Mouse (Mus musculus): Measurements from ENCODE around the gene Acp1.

Acp1 gene

DNA sequence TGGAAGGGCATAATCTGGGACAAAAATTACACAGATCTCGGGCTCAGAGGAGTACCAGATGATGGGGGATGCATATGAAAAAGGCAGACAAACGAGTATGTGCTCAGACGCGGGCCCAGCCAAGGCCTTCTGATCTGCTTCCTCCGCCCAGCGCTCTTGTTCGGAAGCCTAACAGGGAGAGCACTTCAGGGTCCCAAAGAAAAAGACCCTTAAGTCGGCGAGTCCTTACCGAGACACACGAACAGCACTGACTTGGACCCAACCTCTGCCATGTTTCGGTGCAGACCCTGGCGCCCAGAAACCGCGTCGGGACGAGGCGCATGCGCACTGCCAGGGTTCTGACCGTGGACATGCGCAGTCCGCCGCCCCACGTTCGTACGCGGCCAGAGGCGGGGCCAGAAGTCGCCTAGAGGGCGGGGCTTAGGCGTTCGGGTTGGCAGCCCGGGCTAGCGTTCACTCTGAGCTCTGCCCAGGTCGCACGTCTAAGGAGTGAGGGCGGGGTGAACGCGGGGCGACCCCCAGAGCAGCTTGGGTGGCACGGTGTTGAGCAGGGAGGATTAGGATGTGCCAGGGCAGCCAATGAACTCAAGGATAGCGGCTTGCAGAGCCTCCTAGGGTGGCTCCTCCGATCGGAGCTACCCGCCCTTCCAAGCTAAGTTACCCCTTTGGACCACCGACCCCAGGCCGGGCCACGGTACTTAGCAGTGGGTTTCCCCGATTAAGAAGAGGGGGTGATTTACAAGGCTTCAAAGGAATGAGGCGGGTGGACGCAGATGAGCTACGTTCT, at the start of gene Acp1, which contains the start of gene Sh3yl1:
Acp1 (minus strand) TSS at position 329 of the 787 bp plus-strand sequence.
Sh3yl1 (plus strand) TSS at position 408 of the 787 bp plus-strand sequence.
- peak; percentile 96 to 99 for DNase-seq

- DNase-seq = no peak
These were observed 32.8 kb upstream of the Acp1 start for GRCm38 (mm10) chr12:30944197-30944596.

DNA sequence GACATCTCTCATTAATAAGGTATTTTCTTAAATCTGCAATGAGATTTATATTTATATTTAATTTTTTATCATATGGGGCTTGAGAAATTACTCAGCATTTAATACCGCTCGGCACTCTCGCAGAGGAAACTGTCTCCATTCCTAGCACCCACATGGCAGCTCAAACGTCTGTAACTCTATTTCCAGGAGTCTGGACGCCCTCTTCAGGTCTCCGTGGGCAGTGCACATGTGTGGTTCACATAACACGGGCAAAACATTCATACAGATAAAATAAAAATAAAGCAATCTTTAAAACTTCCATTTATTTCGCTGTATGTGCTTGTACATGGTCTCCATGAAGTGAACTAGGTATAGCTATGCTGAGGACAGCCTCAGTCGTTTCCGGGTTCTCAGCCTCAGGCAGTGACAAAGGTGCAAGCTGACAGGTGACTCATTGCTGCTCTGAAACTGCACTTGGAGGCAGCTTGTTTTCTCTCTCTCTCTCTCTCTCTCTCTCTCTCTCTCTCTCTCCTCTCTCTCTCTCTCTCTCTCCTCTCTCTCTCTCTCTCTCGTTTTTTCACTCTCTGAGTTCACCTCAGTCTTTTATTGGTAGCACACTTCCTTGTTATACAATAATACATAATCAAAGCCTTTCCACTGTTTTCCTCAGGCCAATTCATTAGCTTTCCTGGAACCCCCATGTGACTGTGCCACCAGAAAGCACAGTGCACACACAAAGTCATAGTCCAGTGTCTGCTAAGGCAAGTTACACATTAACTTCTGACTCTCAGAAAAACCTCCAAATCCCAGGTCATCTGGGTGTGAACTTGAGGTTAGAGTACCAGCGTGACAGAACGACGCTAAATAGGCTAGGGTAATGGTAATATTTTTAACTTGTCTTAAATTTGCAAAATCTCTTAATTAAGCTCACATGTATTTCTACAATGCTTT, 31.9 kb upstream of the Acp1 start:
- DNase-seq = no peak

DNA sequence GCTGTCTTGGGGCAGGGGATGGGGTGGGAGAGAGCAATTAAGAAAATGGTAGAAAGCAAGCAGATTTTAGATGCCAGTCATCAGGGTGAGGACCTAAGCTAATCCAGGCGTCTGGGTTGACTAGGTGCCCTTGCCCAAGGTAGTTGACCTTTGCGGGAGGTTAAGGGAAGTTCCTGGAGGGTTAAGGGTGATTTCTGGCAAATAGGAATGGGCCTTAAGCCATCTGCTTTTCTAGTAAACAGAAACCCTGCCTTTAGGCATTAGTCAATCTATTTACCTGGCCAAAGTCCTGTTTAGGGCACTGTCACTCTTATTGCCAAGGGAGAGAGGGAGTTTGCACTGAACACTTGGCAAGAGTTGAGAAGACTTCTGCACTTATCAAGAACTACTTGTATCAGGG, 25.5 kb upstream of the Acp1 start:
- no peak for DNase-seq

GRCm38 (mm10) chr12:30933299-30933698, 21.9 kb upstream of the Acp1 start:
- no peak for DNase-seq

DNA sequence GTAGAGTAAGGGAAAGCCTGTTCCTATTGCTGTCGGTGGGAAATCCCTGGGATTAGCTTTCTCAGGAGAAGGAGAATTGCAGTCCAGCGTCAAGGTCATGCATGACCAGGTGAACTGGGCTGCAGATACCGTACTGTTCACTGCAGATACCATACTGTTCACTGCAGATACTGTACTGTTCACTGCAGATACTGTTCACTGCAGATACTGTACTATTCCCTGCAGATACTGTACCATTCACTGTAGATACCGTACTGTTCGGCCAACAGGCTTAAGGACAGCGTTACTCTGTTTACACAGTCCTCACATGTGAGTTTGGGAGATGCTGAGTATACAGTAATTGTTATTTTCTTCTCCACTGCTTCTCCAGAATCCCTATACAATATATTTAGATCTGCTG, 16.8 kb upstream of the Acp1 start:
- no peak for DNase-seq

DNA sequence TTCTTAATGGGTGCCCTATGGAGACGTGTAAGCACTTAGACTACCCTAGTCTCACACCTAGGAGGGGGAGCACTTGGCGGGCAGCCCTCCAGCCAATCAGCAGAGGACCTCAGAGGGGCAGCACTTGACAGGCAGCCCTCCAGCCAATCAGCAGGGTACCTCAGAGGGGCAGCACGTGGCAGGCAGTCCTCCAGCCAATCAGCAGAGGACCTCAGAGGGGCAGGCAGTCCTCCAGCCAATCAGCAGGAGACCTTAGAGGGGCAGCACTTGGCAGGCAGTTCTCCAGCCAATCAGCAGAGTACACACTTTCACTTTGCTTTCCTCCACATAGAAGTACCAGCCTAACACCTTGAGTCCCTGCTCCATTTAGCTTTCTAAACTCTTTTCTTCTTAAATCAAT, 11.0 kb upstream of the Acp1 start:
- no peak for DNase-seq

- DNase-seq = no peak
These were observed 1.5 kb upstream of the Acp1 start for GRCm38 (mm10) chr12:30912840-30913239.

DNA sequence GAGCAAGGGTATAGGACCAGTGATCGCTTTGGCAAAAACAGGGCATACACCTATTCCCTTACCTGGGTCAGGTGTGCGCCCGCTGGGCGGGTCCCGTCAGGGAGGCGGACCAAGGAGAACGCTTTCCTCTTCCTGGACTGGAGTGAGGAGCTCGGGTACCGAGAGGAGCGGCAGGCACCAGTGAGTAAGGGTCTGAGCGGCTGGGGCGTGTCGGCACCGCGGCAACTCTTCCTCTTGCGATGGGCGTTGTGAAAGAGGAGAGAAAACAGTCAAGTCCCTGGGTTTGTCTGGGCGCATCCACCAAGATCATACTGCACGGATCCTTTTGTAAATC, 626 bp upstream of the Acp1 start:
- DNase-seq = peak; percentile 68 to 70

- peak in 1 of 2 experiments; percentile 19 for DNase-seq
These were observed 529 bp downstream of the Acp1 start for GRCm38 (mm10) chr12:30910860-30911259.

DNA sequence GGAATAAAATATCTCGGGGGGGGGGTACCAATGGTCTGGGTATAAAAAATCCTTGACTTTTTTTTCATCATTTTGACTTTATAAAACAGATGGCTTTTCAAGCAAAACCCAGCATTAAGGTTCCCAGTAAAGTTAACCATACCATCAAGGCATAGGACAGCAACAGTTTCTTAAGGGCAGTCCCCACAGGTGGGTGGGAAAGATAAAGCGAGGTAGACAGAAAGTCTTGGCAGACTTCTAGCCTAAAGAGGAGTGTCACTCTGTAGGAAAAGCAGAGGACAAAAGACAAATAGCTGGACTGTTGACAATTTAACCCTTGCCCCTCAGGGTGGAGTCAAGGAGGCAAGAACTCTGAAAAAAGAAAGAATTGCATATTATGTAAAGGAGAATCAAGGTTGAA, 1.5 kb downstream of the Acp1 start:
- no peak for DNase-seq

DNA sequence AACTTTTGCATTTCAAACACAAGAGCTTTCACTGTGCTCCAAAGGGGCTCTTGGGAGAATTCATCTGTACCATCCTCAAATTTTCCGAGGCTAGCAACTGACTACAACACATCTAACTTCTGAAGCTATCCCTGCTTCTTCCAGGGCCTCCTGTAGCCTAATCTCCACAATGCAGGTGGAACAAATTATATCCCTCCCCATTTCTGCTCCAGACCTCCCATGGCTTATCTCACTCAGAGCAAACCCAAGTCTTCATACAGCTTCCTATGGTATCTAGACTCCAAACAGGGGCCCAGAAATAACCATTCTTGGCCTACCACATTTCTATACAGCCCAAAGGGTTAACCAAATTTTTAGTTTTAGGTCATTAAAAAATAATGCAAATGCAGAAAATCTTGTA, 2.7 kb downstream of the Acp1 start:
- DNase-seq = no peak

GRCm38 (mm10) chr12:30897039-30897438, 14.3 kb downstream of the Acp1 start:
- DNase-seq = no peak

- DNase-seq = no peak
These were observed 20.0 kb downstream of the Acp1 start for GRCm38 (mm10) chr12:30891438-30891837.

GRCm38 (mm10) chr12:30890067-30890466, 21.3 kb downstream of the Acp1 start:
- peak; percentile 66 to 82 for DNase-seq

DNA sequence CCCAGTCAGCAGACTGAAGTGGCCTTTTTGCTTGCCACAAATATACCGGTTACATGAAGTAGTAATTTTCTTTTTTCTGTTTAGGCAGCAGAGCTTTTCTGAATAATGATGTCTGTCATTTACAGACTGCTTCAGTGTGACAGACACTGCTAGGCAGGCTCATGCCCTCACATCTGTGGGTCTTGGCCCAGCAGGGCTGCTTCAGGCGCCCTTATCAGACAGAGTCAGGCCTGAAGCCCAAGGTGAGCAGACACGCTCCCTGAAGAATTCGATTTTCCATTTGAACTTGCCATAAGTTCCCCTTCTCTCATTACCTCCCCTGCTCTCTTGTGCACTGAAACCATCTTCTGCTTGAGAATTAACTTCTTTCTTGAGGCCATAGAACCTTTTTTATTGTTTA, 23.4 kb downstream of the Acp1 start:
- no peak for DNase-seq

DNA sequence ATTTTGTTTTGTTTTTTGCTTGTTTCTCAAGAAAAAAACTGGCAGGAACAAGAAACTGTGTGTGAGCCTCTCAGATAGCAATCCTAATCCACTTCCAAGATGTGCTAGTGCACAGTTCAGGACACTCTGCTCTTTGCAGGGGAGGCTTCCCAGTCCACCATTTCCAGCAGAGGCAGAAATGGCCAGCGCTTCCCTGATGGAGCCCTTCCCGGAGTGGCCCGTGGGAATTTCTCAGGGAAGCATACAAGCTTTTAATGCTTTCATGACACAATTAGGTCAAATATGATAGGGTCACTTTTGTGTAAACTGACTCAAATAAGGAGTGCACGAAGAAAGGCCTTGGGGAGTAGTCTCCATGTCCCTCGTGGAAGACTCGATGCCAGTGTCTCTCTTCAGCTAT, 25.5 kb downstream of the Acp1 start:
- DNase-seq = no peak

GRCm38 (mm10) chr12:30884622-30885230, 26.7 kb downstream of the Acp1 start:
- no peak for DNase-seq

GRCm38 (mm10) chr12:30883986-30884621, 27.3 kb downstream of the Acp1 start, which contains the start of gene Alkal2:
Gene Alkal2, plus strand, starts transcription at chr12:30884322.
- DNase-seq = peak in 1 of 2 experiments; percentile 30

- no peak for DNase-seq
These were observed 27.8 kb downstream of the Acp1 start for GRCm38 (mm10) chr12:30883592-30883985.

DNA sequence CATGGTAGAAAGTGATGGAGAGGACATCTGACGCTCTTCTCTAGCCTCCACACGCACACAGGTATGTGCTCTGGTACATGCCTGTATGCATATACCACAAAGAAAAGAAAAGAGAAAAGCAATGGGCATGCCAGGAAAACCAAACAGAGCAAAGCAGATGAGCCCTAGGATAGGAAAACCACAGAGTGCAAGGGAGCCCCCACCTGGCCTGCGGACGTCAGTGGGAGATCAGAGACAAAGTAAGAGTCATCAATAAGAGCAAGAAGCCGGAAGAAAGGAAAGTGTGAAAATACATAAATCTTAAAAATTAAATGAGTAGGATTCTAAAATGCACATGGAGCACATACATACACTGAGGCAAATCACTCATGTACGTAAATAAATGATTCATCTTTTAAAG, 31.9 kb downstream of the Acp1 start:
- DNase-seq = no peak

DNA sequence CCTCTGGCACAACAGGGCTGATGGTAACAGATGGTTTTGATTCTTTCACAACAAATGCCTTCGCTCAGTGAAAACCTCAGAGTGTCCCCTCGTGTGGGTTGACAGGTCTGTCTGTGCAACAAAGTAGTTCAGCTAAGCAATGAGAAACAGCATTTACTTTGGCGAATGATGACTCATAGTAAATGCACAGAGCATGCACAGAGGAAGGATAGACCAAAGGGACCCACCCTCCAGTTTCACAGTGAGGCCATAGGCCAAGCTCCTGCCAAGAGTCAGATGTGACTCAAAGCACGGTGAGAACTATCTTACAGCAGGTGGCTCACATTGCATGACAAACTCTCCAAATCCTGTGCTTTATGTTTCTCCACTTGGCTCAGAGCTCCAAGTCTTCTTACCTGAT, 45.6 kb downstream of the Acp1 start:
- DNase-seq = no peak

DNA sequence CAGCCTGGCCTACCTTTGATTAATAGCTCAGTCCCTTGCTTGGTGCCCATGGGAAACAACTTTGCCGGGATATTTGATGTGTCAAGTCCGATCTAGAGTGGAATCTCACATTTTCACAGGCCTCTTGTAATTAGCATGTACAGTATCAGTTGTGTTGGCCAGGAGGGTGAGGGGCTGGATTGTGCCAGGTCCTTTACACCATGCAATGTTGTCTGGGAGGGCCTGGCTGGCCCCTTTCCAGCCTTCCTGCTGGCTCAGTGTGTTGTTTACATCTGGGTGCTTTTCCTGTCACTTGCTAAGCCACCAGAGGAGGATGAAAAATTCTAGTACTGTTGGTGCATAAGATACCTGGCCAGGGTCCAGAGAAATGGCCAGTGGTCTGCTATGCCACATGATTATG, 47.0 kb downstream of the Acp1 start:
- DNase-seq = no peak

Data from cerebellum, postnatal 25 days (tissue).